Mouse (Mus musculus) CH12.LX (cell line): Measurements from ENCODE around the gene Fam205c.

Experiments used
- CTCF ChIP-seq, 2 experiments: IDR thresholded peaks in 1 of 2; conservative IDR thresholded peaks in 1 of 2; 2 replicates each; pipeline ENCODE4 v1.5.1; 2011 to 2012; ENCODE audit warnings: low read depth in 2 of 2, low read length in 2 of 2, improper control_type of control experiment in 1 of 2, inconsistent platforms in 1 of 2, mild to moderate bottlenecking in 1 of 2, moderate library complexity in 1 of 2
- MAX ChIP-seq: IDR thresholded peaks from 2 replicates; pipeline ENCODE4 v1.6.1; 2011; ENCODE audit warnings: low read length, improper control_type of control experiment
- NRF1 ChIP-seq: IDR thresholded peaks from 2 replicates; pipeline ENCODE4 v1.6.1; 2014; ENCODE audit warnings: low read depth, mild to moderate bottlenecking, inconsistent platforms, low read length, improper control_type of control experiment, moderate library complexity
- POLR2A ChIP-seq: IDR thresholded peaks from 2 replicates; pipeline ENCODE4 v1.6.1; 2011; ENCODE audit warnings: low read depth, mild to moderate bottlenecking, improper control_type of control experiment, low read length
- TBP ChIP-seq: conservative IDR thresholded peaks from 2 replicates; pipeline ENCODE4 v1.6.1; 2011; ENCODE audit warnings: low read depth, low read length, improper control_type of control experiment
- ZC3H11A ChIP-seq: IDR thresholded peaks from 2 replicates; pipeline ENCODE4 v1.6.1; 2012; ENCODE audit warnings: low read depth, mild to moderate bottlenecking, inconsistent platforms, low read length, improper control_type of control experiment

- no peak for TF ChIP-seq TBP
- no peak for TF ChIP-seq POLR2A
- TF ChIP-seq ZC3H11A: no peak
- no peak for TF ChIP-seq CTCF (conservative IDR thresholded peaks at IDR 0.05 in 1 of 2, IDR thresholded peaks at IDR 0.05 in 1 of 2; ENCODE audit: low read depth in 2 of 2, low read length in 2 of 2)
- TF ChIP-seq MAX: no peak
- TF ChIP-seq NRF1: no peak
Measured at GRCm38 (mm10) chr4:42922461-42922860, 48.4 kb upstream of the Fam205c start.
